Mouse (Mus musculus) hindbrain, embryonic 10.5 days (tissue): ENCODE measurements at regions not wholly inside any gene's neighbourhood (a gene's known extent, or its start where the extent isn't known, plus 50 kb on each side); places are given as distances from the start of the nearest gene placed in this dataset.

Experiments used
- DNase-seq: peaks from one replicate; pipeline ENCODE4 v3.0.0-alpha.2; 2017; ENCODE audit warnings: low spot score
- H3K27ac ChIP-seq: fragments of 300-500 bp; sonication (generic); 2 replicates; pipeline ENCODE4 v1.5.1; 2016; ENCODE audit warnings: mild to moderate bottlenecking, moderate library complexity
- H3K27me3 ChIP-seq: fragments of 300-500 bp; sonication (generic); 2 replicates; pipeline ENCODE4 v1.6.1; 2016; ENCODE audit warnings: mild to moderate bottlenecking; ENCODE audit not compliant: poor library complexity, insufficient read depth, severe bottlenecking
- H3K36me3 ChIP-seq: fragments of 300-500 bp; sonication (generic); 2 replicates; pipeline ENCODE4 v1.6.1; 2016; ENCODE audit warnings: mild to moderate bottlenecking, moderate library complexity
- H3K4me1 ChIP-seq: fragments of 300-500 bp; sonication (generic); replicated peaks from 2 replicates; pipeline ENCODE4 v1.6.1; 2016; ENCODE audit warnings: mild to moderate bottlenecking
- H3K4me3 ChIP-seq: fragments of 300-500 bp; sonication (generic); 2 replicates; pipeline ENCODE4 v1.5.1; 2016; ENCODE audit warnings: mild to moderate bottlenecking, moderate library complexity
- H3K9me3 ChIP-seq: fragments of 300-500 bp; sonication (generic); 2 replicates; pipeline ENCODE4 v1.6.1; 2016; ENCODE audit warnings: mild to moderate bottlenecking, moderate library complexity
- WGBS: fragments of 180-500 bp; shearing (Covaris S2); methylation state at CpG from one replicate; pipeline ENCODE4 v1.1.7; 2016; 5-methylcytosine and 5-hydroxymethylcytosine counted together

- DNase-seq: peak; percentile 4
- Histone ChIP-seq H3K4me3 (no peak overlapping the region), H3K36me3 (no peaks in the 10 kb centered on the region), H3K4me1 (peaks cover 8% of the 10 kb centered on the region), H3K27ac (0 out of 2 replicates have a peak overlapping the region, but pooled peaks have one; percentile 23), H3K27me3 (no peaks in the 10 kb centered on the region), H3K9me3 (no peaks in the 10 kb centered on the region)
- WGBS: 58% methylated on average over 8 of the region's 8 CpGs
Observed at GRCm38 (mm10) chr2:116942321-116942791, 63.9 kb downstream of the Tmco5 start.

DNA sequence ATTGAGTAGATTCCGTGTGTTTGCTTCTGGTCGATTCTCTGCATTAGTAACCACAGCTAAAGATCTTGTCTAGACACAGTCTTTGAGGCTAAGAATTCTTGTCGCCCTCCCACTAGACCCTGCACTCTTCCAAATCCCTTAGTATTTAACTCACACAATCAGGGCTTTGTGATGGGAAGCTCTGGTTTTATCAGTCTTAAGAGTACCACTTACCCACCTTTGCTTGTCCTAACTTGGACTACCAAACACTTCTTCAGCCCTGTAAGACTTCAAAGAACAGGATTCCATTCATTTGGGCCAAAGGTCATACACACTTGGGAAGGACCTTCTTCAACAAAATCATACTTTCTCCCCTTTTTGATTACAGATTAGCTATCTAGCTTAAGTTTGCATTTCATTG, 70.0 kb downstream of the Tmco5 start:
- no peak for DNase-seq
- H3K27me3 ChIP-seq: no peaks in the 10 kb centered on the region
- 82% methylated on average over 3 of the region's 3 CpGs for WGBS
- H3K4me1 ChIP-seq: no peaks in the 10 kb centered on the region
- H3K36me3 ChIP-seq: no peaks in the 10 kb centered on the region
- H3K4me3 ChIP-seq: no peak overlapping the region
- H3K27ac ChIP-seq: no peak overlapping the region
- H3K9me3 ChIP-seq: no peaks in the 10 kb centered on the region

DNA sequence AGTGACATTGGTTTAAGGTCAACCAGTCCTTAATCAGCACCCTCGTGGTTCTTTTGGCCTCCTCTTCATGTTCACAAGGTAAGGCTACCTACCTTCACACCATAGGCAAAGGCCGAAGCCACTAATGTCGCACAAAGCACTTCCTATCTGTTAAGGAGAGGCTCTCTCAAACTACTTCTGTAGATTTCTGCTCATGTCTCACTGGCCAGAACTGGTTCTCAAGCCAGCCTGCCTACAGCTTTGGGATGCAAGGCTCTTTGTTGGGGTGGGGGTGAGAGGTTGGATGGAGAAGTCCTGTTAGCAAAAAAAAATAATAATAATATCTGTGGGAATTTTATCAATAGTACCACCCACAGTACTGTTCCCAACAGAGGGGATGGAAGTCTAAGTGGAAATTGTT, 71.2 kb downstream of the Tmco5 start:
- H3K27ac ChIP-seq: no peak overlapping the region
- H3K9me3 ChIP-seq: no peaks in the 10 kb centered on the region
- 83% methylated on average over 3 of the region's 3 CpGs for WGBS
- H3K36me3 ChIP-seq: no peaks in the 10 kb centered on the region
- DNase-seq: no peak
- no peaks in the 10 kb centered on the region for H3K4me1 ChIP-seq
- H3K4me3 ChIP-seq: no peak overlapping the region
- H3K27me3 ChIP-seq: no peaks in the 10 kb centered on the region

- H3K36me3 ChIP-seq: no peaks in the 10 kb centered on the region
- H3K9me3 ChIP-seq: no peaks in the 10 kb centered on the region
- 85% methylated on average over 5 of the region's 5 CpGs for WGBS
- H3K27me3 ChIP-seq: no peaks in the 10 kb centered on the region
- H3K4me1 ChIP-seq: no peaks in the 10 kb centered on the region
- H3K4me3 ChIP-seq: no peak overlapping the region
- no peak overlapping the region for H3K27ac ChIP-seq
- no peak for DNase-seq
Observed at GRCm38 (mm10) chr2:116950154-116950553, 71.7 kb downstream of the Tmco5 start.

DNA sequence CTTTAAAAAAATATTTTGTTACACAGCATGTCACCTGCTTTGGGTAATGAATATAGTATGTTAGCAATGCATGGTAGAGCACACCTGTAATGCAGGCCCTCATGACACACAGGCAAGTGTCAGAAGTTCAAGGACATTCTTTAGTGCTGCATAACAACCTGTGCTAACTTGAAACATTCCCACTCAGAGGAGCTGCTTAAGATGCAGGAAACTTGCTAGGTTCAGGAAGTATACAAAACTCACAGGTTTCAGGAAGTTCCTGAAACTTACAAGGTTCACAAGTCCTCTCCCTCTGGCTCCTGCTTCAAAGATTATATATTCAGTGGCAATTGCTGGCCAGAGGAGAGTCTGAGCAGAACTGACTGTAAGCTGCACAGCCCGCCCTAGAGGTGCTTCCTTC, 73.0 kb downstream of the Tmco5 start:
- 96% methylated on average over 1 of the region's 1 CpGs for WGBS
- no peak for DNase-seq
- Histone ChIP-seq H3K27me3 (no peaks in the 10 kb centered on the region), H3K4me3 (no peak overlapping the region), H3K9me3 (no peaks in the 10 kb centered on the region), H3K36me3 (no peaks in the 10 kb centered on the region), H3K4me1 (no peaks in the 10 kb centered on the region), H3K27ac (no peak overlapping the region)

- Histone ChIP-seq H3K27me3 (no peaks in the 10 kb centered on the region), H3K9me3 (no peaks in the 10 kb centered on the region), H3K36me3 (no peaks in the 10 kb centered on the region), H3K27ac (no peak overlapping the region), H3K4me3 (no peak overlapping the region), H3K4me1 (0 out of 2 replicates have a peak, but pooled peaks cover 3% of the 10 kb centered on the region)
- 93% methylated on average over 7 of the region's 7 CpGs for WGBS
- DNase-seq: no peak
Observed at GRCm38 (mm10) chr2:116954280-116954679, 75.8 kb downstream of the Tmco5 start.

GRCm38 (mm10) chr2:116954896-116955295, 76.4 kb downstream of the Tmco5 start:
- WGBS: 94% methylated on average over 4 of the region's 4 CpGs
- H3K27me3 ChIP-seq: no peaks in the 10 kb centered on the region
- 0 out of 2 replicates have a peak, but pooled peaks cover 3% of the 10 kb centered on the region for H3K4me1 ChIP-seq
- H3K36me3 ChIP-seq: no peaks in the 10 kb centered on the region
- no peaks in the 10 kb centered on the region for H3K9me3 ChIP-seq
- no peak overlapping the region for H3K4me3 ChIP-seq
- H3K27ac ChIP-seq: no peak overlapping the region
- no peak for DNase-seq

GRCm38 (mm10) chr2:116963116-116963873, 84.8 kb downstream of the Tmco5 start:
- peaks cover 6% of the 10 kb centered on the region for H3K27me3 ChIP-seq
- H3K9me3 ChIP-seq: no peaks in the 10 kb centered on the region
- H3K36me3 ChIP-seq: no peaks in the 10 kb centered on the region
- H3K27ac ChIP-seq: no peak overlapping the region
- DNase-seq: no peak
- 84% methylated on average over 8 of the region's 8 CpGs for WGBS
- no peak overlapping the region for H3K4me3 ChIP-seq
- H3K4me1 ChIP-seq: no peaks in the 10 kb centered on the region

DNA sequence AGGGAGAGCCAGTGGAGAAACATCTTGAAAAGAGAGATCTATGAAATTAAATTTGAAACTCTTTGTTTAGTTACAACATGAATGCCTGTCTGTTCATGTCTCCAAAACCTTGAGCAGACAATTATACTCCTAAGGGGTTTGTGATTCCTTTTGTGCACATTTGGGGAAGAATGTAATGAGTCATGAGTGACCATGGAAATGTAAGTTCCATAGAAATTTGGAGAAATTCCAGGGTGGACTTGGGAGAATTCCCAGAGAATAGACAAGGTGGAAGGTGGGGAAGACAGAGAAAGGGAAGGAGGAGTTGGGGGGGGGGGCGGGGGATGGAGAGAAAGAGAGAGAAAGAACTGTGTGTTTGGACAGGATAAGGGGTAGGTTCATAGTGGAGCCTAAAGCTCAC, 87.8 kb downstream of the Tmco5 start:
- Histone ChIP-seq H3K4me1 (peaks cover 3% of the 10 kb centered on the region), H3K27me3 (peaks cover 24% of the 10 kb centered on the region), H3K9me3 (no peaks in the 10 kb centered on the region), H3K36me3 (no peaks in the 10 kb centered on the region), H3K27ac (no peak overlapping the region), H3K4me3 (no peak overlapping the region)
- DNase-seq: no peak
- WGBS: 67% methylated on average over 1 of the region's 1 CpGs

DNA sequence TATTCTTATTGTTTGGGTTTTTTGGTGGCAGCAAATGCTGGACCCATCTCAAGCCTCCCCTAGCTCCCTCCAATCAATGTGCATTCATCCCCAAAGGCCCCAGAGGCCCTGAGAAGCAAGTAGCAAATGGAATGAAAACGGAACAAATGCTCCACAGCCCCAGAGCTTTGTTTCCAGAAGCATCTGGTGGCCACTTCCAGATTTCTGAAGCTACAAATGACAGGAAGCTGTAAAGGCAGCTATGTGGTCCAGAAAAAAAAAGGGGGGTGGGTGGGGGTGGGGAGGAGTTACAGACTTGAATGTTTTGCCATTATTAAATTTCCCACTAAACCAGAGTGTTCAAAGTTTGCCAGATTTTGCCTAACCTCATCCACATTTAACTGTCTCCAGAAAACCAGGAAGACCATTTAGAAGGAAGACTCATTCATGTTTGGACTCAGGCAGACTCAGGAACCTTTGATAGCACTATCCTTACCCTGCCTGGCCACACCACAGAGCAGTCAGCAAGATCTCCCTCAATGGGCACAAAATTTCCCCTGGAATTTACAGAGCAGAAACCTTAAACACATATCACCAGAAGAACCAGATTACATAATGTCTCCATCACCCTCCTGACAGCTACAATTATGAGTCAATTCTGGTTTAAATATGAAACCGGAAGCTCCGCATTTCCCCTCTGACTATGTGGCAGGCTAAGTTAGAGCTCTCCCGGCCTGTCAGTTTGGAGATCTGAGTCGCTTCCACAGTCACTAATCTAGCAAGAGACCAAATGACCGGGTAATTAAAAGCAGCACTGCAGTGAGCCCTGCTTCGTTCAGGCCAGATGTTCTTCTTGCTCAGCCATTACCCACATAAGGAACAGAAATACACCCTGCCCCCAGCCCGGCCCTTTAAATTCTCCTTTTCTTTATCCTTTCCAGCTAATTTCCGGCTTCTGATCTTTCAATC, 93.4 kb downstream of the Tmco5 start:
- peak overlapping the region; percentile 83 for H3K27ac ChIP-seq
- H3K9me3 ChIP-seq: no peaks in the 10 kb centered on the region
- peak; percentile 53 for DNase-seq
- peaks cover 23% of the 10 kb centered on the region for H3K27me3 ChIP-seq
- peak overlapping the region; percentile 34 for H3K4me3 ChIP-seq
- peaks cover 59% of the 10 kb centered on the region for H3K4me1 ChIP-seq
- WGBS: 9% methylated on average over 9 of the region's 9 CpGs
- no peaks in the 10 kb centered on the region for H3K36me3 ChIP-seq

DNA sequence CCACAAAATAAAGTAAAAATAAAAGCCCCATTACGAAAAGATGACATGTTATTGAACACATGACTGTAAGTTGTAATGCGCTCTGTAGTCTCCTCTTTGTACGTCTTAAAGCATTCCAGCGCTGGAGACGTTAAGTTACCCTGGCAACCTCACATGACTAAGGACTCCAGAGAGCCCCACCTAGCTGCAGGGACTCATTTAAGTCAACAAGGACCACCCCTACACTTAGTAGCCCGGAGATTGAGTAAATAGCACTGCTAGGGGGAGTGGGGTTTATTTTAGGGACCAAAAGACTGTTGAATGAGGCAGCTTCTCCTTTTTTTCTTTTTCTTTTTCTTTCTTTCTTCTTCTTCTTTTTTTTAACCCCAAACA, 94.1 kb downstream of the Tmco5 start:
- Histone ChIP-seq H3K4me1 (peaks cover 65% of the 10 kb centered on the region), H3K27me3 (peaks cover 22% of the 10 kb centered on the region), H3K4me3 (peak overlapping the region; percentile 34), H3K9me3 (no peaks in the 10 kb centered on the region), H3K36me3 (no peaks in the 10 kb centered on the region), H3K27ac (peak overlapping the region; percentile 83)
- under 1% methylated on average over 6 of the region's 6 CpGs for WGBS
- peak; percentile 54 for DNase-seq

DNA sequence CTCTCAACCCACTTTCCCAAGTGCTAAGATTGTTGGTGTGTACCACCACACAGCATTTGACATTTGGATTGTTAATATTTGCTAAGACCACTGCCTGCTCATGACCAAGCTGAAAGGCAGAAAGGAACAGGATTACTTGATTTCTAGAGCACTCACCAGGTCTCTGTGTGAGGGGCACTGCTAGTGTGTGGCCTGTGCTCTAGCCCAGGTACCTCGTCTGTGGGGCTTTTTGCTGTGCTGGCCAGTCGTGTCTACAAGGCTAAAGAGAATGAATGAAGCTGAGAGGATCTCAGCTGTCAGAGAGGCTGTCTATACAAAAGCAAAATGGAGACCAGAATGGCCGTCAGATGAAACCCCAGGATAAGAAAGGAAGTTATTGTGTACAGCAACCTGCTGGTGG, 95.0 kb downstream of the Tmco5 start:
- no peak overlapping the region for H3K4me3 ChIP-seq
- 19% methylated on average over 3 of the region's 3 CpGs for WGBS
- no peaks in the 10 kb centered on the region for H3K36me3 ChIP-seq
- H3K9me3 ChIP-seq: no peaks in the 10 kb centered on the region
- H3K27ac ChIP-seq: peak overlapping the region; percentile 83
- DNase-seq: peak; percentile 6
- H3K4me1 ChIP-seq: peaks cover 73% of the 10 kb centered on the region
- H3K27me3 ChIP-seq: peaks cover 22% of the 10 kb centered on the region

GRCm38 (mm10) chr2:116974152-116974551, 95.7 kb downstream of the Tmco5 start:
- H3K36me3 ChIP-seq: no peaks in the 10 kb centered on the region
- H3K27ac ChIP-seq: peak overlapping the region; percentile 97
- no peak for DNase-seq
- peaks cover 15% of the 10 kb centered on the region for H3K27me3 ChIP-seq
- WGBS: 64% methylated on average over 9 of the region's 9 CpGs
- H3K4me3 ChIP-seq: no peak overlapping the region
- peaks cover 80% of the 10 kb centered on the region for H3K4me1 ChIP-seq
- H3K9me3 ChIP-seq: no peaks in the 10 kb centered on the region
